Mouse (Mus musculus) left cerebral cortex, adult 11 months (tissue): ENCODE measurements around the gene Arhgap6.

Source experiments
- DNase-seq: peaks from one replicate; pipeline ENCODE4 v3.0.0; 2022; ENCODE audit warnings: low spot score

Gene Arhgap6

GRCm38 (mm10) chrX:169112662-169113061, 317.8 kb downstream of the Arhgap6 start:
- no peak for DNase-seq

GRCm38 (mm10) chrX:169123115-169123772, 328.3 kb downstream of the Arhgap6 start:
- DNase-seq = no peak

- DNase-seq = no peak
Measured at GRCm38 (mm10) chrX:169123773-169124151, 328.9 kb downstream of the Arhgap6 start.

DNA sequence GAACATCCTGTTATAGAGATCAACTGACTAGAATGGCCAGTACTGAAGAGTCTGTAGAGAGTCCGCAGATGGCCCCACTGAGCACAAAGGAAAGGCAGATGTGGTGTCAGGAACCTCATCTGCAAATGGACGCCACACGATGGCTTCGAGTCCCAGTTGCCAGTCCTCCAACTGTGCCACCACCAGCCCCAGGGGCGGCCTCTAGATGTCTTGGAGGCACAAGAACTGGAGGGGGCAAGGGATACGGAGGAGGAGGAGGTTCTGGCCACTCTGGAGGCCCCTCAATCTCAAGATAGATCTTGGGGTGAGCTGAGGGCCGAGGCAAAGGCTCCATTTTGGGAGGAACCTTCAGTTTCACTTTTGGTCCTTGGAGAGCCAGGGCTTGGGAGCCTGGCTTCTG, 344.9 kb downstream of the Arhgap6 start:
- DNase-seq = no peak

- no peak for DNase-seq
Measured at GRCm38 (mm10) chrX:169140467-169140866, 345.6 kb downstream of the Arhgap6 start.

GRCm38 (mm10) chrX:169153805-169154204, 358.9 kb downstream of the Arhgap6 start:
- DNase-seq = no peak

DNA sequence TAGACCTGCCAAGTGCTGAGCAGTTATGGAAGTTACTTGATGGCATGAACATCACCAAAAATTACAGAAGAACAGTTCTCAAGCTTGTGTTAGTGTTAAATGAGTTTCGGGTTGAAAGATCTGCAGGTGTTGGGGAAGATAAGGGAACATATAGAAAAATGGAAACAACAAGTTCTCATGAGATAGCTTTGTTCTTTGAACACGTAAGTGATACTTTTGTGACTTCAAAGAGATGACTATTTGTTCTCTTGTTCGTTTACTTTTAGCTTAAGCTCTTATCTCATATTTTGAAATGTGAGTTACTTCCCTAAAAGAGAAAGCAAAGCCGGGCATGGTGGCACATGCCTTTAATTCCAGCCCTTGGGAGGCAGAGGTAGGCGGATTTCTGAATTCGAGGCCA, 363.5 kb downstream of the Arhgap6 start:
- no peak for DNase-seq

DNA sequence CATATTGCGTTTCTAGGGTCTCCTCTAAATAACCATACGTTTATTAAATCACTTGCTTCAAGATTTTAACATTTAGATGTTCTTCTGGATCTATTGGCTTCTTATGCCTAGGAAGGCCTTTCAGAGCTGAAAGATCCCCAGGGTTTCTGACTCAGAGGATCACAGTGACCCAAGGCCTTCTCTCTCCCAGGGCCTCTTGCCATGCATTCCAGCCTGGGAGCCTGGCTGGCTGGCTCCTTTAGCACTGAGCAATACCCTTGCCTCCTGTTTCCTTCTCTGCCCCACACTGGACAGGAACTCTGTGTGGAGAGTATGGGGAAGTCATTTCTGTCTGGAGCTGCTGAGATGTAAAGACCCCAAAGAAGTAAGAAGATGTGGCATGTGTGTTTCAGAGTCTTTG, 376.1 kb downstream of the Arhgap6 start:
- no peak for DNase-seq

- no peak for DNase-seq
Measured at GRCm38 (mm10) chrX:169173796-169174195, 378.9 kb downstream of the Arhgap6 start.

GRCm38 (mm10) chrX:169178634-169179033, 383.7 kb downstream of the Arhgap6 start:
- DNase-seq = no peak

- DNase-seq = no peak
Measured at GRCm38 (mm10) chrX:169187100-169187499, 392.2 kb downstream of the Arhgap6 start, which contains the start of gene Amelx. Amelx (minus strand) TSS chrX:169187200.

DNA sequence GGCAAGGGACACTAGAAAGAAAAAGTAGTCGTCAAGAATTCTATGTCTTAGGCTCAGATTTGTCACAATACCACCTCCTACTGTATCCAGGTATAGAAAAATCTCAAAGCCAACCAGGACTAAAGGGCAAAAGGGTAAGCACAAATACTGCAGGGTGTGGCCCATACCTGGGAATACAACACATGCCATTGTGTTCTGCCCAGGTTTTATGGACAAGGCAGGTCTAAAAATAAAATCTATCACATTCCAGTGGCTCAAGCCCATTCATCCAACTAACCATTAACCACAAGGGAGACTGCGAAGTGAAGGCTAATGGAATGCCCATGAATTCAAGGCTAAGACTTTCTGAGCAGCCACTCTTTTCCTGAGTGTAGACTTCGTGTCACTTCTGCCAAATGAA, 415.1 kb downstream of the Arhgap6 start:
- DNase-seq = no peak

GRCm38 (mm10) chrX:169220064-169220463, 425.2 kb downstream of the Arhgap6 start:
- DNase-seq = no peak

DNA sequence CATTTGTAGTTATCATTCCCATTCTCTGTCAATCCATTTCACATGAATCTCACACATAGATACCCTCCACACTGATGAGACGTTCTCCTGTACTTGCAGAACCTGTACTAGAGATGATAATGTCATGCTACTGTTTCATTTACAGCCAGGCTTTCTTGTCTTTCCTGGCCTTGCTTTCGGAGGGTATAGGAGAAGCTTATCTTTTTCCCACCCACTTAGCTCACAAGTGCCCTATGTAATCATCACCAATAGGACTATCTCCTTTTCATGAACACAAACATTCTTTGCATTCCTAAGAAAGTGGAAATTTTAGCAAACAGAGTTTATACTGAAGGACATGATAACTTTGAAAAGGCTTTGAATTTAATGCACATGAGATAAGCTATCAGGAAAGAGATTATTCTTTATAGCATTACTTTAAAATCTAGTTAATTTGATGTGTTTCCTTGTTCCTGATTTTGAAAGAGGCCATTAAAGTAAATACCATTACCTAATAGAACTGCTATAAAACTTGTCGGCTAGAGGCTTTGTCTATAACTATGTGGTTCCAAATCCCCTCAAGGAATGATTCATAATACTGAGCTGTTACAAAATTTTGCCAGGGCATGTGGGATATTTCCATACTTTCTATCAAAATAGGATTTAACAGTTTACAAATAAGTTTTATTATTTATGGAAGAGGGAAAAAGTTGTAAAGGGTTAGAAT, 427.6 kb downstream of the Arhgap6 start:
- no peak for DNase-seq

DNA sequence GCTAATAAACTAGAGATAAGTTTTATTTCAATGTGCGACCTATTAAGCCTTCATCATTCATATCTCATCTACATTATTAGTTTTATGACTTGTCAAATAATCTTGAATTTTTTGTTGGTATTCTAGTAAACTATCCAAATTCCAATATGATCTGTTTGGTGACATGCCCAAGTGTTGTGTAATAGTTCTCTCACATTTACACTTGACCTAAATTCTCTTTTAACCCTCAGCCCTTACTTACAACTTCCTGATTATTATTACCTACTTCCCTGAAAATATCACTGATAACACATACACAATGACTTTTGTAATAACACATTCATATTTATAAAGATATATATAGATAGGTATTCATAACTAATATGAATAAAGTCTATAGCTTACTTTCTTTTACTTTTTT, 461.0 kb downstream of the Arhgap6 start:
- no peak for DNase-seq

GRCm38 (mm10) chrX:169256741-169257140, 461.8 kb downstream of the Arhgap6 start:
- DNase-seq = no peak

GRCm38 (mm10) chrX:169261034-169261433, 466.1 kb downstream of the Arhgap6 start:
- DNase-seq = no peak

- DNase-seq = no peak
Measured at GRCm38 (mm10) chrX:169262212-169262611, 467.3 kb downstream of the Arhgap6 start.

DNA sequence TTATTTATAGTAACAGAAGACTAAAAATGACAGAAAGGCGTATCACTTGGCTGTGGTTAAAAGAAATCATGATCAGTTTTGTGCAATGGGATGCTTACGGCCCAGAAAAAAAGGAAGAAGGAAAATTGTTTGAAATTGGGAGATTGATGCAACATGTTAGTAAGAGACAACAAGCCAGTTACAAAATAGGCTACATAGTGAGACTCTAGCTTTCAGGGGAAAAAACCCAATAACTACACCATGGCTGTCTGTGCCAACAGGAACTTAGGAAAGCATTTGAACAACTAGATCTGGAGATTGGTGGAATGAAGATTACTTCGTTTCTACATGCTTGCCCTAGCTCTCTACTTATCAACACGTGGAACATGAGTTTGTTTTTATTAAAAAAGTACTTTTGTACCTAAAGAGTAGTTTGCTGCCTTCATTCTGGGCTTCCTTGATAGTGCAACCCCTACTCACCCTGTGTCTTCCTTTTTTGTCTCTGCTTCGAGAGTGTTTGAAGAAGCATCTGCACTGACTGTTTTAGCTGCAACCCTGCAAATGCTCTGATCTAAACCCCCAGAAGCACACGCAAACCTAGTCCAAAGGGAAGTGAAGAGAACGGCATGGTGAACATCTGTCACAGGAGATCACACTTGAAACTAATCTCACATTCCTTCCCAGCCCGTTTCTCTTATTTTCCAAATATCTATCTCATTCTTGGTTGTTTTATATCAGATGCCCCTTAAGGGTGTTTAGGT, 468.7 kb downstream of the Arhgap6 start:
- no peak for DNase-seq

- DNase-seq = no peak
Measured at GRCm38 (mm10) chrX:169299579-169299978, 504.7 kb downstream of the Arhgap6 start.

DNA sequence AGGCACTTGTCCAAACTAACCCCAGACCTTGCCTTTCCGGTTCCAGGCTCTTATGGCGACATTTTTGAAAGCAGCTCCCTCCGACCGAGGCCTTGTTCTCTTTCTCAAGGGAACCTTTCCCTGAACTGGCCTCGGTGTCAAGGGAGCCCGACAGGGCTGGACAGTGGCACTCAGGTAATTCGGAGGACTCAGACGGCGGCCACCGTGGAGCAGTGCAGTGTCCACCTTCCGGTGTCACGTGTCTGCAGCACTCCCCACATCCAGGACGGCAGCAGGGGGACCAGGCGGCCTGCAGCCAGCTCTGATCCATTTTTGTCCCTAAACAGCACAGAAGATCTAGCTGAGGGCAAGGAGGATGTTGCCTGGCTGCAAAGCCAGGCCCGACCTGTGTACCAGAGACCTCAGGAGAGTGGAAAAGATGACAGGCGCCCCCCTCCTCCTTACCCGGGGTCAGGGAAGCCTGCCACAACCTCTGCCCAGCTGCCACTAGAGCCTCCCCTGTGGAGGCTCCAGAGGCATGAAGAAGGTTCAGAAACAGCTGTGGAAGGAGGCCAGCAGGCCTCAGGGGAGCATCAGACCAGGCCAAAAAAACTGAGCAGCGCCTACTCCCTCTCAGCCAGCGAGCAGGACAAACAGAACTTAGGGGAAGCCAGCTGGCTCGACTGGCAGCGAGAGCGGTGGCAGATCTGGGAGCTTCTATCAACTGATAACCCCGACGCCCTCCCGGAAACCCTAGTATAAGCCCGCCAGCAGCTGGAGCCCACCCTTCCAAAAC, 507.6 kb downstream of the Arhgap6 start:
- DNase-seq = no peak

DNA sequence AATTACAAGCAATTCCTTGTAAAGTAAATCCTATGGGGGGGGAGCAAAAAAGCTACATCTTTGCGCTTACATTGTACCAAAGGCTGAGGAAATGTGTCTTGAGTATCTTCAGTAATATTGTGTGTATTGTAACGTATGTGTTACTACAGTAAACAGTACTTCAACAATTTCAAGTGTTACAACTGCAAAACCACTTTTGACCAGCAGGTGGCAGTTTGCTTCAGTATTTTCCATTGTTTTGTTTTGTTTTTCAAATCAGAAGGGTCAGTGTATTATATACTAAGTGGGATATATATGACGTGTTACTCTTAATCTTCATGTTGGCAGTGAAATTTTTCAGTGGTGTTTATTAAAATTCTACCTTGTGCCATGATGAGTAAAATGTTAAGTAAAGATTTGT, 509.0 kb downstream of the Arhgap6 start:
- no peak for DNase-seq
